Mouse (Mus musculus) monocyte, adult 5-6 weeks (primary cell): ENCODE results near the gene Vmn1r176. TPM values are rescaled to one million over a fixed set of nuclear protein-coding genes. Genes with fewer than 3 reads are reported as not detected.
"Not testable (repeated sequence)": the region's sequence is repeated elsewhere in the genome, so short reads cannot be mapped to it uniquely, and the experiment has no call there.

Experiments
- ATAC-seq: fragments of 153-309, 156-312 bp; replicated peaks from 2 replicates; pipeline ENCODE4 v1.8.0; 2017; ENCODE audit warnings: mild to moderate bottlenecking; ENCODE audit not compliant: low TSS enrichment, insufficient number of reproducible peaks, severe bottlenecking, poor library complexity, low FRiP score
- total RNA-seq: library from RNA; stranded (forward); fragments of 200-1000, 200-491, 200-594 nt; gene quantifications from 3 replicates; pipeline ENCODE4 v1.2.3, GENCODE M21; 2017

The Vmn1r176 gene
- not detected in 3 replicates for total RNA-seq

DNA sequence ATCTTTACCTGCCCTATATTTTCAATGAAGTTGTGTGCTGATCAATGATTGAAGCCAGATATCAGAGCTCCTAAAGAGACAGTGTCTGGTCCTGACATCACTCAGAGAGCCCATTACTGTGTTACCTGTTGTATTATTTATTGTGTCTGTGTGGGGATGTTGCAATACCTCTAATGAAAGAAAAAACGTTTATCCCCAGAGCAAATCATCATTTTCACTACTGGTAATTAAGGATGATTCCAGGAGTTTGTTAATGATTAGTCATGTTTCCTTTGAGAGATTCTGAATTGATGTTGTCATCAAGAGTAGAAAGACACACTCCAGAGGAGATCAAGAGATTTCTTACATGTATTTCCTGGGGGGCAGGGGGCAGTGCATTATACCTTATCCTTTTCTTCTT, at the start of gene Vmn1r176:
Vmn1r176 (minus strand) TSS at position 101 of the 400 bp plus-strand sequence.
- ATAC-seq = not testable (repeated sequence)

DNA sequence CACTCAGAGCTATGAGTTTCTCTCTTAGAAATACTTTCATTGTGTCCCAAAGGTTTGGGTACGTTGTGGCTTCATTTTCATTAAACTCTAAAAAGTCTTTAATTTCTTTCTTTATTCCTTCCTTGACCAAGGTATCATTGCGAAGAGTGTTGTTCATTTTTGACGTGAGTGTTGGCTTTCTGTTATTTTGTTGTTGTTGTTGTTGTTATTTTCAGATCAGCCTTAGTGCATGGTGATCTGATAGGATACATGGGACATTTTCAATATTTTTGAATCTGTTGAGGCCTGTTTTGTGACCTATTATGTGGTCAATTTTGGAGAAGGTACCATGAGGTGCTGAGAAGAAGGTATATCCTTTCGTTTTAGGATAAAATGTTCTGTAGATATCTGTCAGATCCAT, 39.7 kb upstream of the Vmn1r176 start:
- not testable (repeated sequence) for ATAC-seq

DNA sequence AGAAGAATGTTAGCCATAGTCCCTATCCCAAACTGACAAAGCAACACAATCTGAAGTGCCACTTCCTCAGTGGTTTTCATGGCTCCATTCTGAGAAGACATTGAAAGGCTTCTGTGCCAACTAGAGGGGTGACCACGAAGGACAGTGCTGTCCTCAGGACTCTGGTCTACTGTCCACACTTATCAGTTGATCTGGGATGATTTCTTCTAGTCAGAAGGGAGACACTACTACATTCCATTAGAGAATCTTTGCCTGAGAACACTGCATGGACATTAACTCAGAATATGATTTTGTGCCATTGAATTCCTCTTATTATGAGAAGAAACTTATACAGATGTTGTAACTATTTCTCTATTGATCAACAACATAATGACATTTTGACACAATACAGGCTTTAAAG, 29.2 kb upstream of the Vmn1r176 start, which contains the start of gene Vmn1r177:
Vmn1r177 (minus strand) TSS at position 101 of the 400 bp plus-strand sequence.
- not testable (repeated sequence) for ATAC-seq

DNA sequence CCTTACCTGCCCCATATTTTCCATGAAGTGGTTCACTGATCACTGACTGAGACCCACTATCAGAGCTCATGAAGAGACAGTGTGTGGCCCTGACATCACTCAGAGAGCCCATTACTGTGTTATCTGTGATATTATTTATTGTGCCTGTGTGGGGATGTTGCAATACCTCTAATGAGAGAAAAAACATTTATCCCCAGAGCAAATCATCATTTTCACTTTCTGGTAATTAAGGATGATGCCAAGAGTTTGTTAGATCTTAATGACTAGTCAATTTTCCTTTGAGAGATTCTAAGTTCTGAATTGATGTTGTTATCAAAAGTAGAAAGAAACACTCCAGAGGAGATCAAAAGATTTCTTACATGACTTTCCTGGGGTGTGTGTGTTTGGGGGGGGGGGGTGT, 26.6 kb downstream of the Vmn1r176 start, which contains the start of gene Vmn1r175:
Vmn1r175 (minus strand) TSS at position 101 of the 400 bp plus-strand sequence.
- not testable (repeated sequence) for ATAC-seq

DNA sequence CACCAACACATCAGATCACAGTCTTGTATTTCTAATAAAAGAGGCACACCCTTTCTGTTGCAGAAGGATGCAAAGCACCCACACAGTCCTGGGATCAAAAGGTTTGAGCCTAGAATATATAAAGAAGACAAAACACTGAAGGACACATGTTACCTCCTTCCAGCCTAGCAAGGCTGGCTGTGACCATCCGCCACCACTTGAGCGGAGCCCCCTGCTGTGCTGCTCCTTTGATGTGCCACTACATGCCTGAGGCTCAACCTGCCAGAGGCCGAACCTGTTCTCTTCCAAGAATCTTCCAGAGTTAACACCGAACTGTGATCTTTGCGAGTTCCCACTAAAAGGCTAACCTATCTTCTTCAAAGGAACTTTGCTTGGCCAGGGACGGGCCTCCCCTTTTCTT, 52.6 kb downstream of the Vmn1r176 start:
- no peak for ATAC-seq

Other genes with a start within 250 kb of the Vmn1r176 start
- gene Vmn1r170, start 231.2 kb downstream of the Vmn1r176 start, total RNA-seq = not detected in 3 replicates
- 0.39 TPM in 1 of 3 replicates, not detected in the others for gene Vmn1r171, start 206.7 kb downstream of the Vmn1r176 start, total RNA-seq
- gene Vmn1r172, start 179.1 kb downstream of the Vmn1r176 start, total RNA-seq = not detected in 3 replicates
- gene Vmn1r173, start 136.7 kb downstream of the Vmn1r176 start, total RNA-seq = not detected in 3 replicates
- not detected in 3 replicates for gene Vmn1r174, start 85.1 kb downstream of the Vmn1r176 start, total RNA-seq
- not detected in 3 replicates for gene Vmn1r175, start 26.7 kb downstream of the Vmn1r176 start, total RNA-seq
- gene Vmn1r177, start 29.1 kb upstream of the Vmn1r176 start, total RNA-seq = not detected in 3 replicates
- not detected in 3 replicates for gene Vmn1r178, start 54.6 kb upstream of the Vmn1r176 start, total RNA-seq
- not detected in 3 replicates for gene Vmn1r179, start 89.6 kb upstream of the Vmn1r176 start, total RNA-seq
- gene Vmn1r180, start 113.3 kb upstream of the Vmn1r176 start, total RNA-seq = not detected in 3 replicates
- not detected in 3 replicates for gene Vmn1r181, start 137.2 kb upstream of the Vmn1r176 start, total RNA-seq
- gene V1rd19, start 164.3 kb upstream of the Vmn1r176 start, total RNA-seq = not detected in 3 replicates
- gene Vmn1r183, start 215.9 kb upstream of the Vmn1r176 start, total RNA-seq = not detected in 3 replicates
- gene Zfp180, start 244.6 kb upstream of the Vmn1r176 start, total RNA-seq = 15.0 to 29.2 TPM (median 15.3 TPM) in 3 replicates